Mouse (Mus musculus) E14TG2a.4 (cell line): ENCODE data around the gene Vmn2r3.
"Not testable (repeated sequence)": the region's sequence is repeated elsewhere in the genome, so short reads cannot be mapped to it uniquely, and the experiment has no call there.

ENCODE experiments used
- CTCF ChIP-seq: conservative IDR thresholded peaks from 2 replicates; pipeline ENCODE4 v1.5.1; 2014; ENCODE audit warnings: low read length
- NANOG ChIP-seq: IDR thresholded peaks from 2 replicates; pipeline ENCODE4 v1.6.1; 2014; ENCODE audit warnings: borderline replicate concordance, low read length, mixed read lengths

DNA sequence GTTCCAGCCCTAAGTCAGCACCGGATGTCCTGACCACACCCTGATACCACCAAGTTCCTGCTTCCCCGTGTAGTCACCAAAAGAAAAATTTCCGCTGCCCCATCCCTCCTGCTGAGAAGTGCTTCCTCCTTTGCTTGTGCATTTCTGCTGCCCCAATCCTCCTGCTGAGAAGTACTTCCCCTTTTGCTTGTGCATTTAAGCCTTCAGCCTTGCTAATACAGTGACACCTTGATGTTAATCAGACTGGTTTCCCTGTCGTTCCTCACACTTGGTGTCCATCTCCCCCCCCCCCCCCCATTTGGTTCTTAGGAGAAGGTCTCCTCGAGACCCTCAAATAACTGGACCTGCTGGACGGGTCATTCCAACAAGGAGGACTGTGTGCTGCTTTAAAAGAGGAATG is 39.0 kb downstream of the Vmn2r3 start:
- not testable (repeated sequence) for TF ChIP-seq CTCF, NANOG
